Mouse (Mus musculus) kidney, adult 9 months (tissue): ENCODE results near the gene Fkbp10.

ENCODE experiments used
- DNase-seq: peaks from one replicate; pipeline ENCODE4 v3.0.0; 2022

The Fkbp10 gene

GRCm38 (mm10) chr11:100472935-100473295 is 57.4 kb downstream of the Fkbp10 start:
- no peak for DNase-seq
